In the genomic region with DNA sequence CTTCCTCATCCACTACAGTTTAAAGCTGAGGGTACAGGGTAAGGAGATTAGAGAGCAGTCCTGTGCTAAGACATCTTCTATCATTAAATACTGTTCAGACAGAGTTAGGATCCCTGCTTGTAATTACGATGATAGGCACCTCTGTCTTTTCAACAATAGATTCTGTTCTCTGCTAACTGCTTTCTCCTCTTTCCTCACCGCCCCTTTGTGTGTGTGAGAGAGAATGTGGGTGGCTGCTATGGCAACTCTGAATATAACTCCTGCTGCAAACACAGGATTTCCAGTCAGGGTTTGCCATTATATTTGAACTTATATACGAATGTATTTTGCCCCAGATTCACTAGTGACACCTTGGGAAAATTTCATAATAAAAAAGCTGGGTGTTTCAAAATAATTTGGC, we compare ENCODE assay signal across 20 mouse cellular contexts. TPM values are rescaled to one million over a fixed set of nuclear protein-coding genes. Genes with fewer than 3 reads are reported as not detected.
DNase-seq lines count a peak whose midpoint lies in the region; ATAC-seq lines count a peak whose summit lies in the region.
"Had no signal": no experiment of that assay in that cellular context is flagged by ENCODE, and none has a peak within 500 bp of the region (broad histone marks: within the 10 kb centered on the region; RNA-seq: fewer than 3 reads in every experiment).

No protein-coding gene starts in this region.

- H3K27me3 ChIP-seq in forebrain, embryonic 14.5 days (replicated peaks; ENCODE audit: control insufficient read depth, insufficient read depth, low read length): no peaks in the 10 kb centered on the region
- H3K27me3 ChIP-seq in forebrain, embryonic 11.5 days (ENCODE audit: control insufficient read depth, insufficient read depth, low read length): no peaks in the 10 kb centered on the region
- no peaks in the 10 kb centered on the region for H3K27me3 ChIP-seq in midbrain, embryonic 13.5 days
- no peaks in the 10 kb centered on the region for H3K27me3 ChIP-seq in midbrain, embryonic 10.5 days (ENCODE audit: low read depth, poor library complexity, severe bottlenecking)
- H3K27me3 ChIP-seq: embryonic facial prominence, embryonic 13.5 days had no signal

- no peaks in the 10 kb centered on the region for H3K9me3 ChIP-seq in forebrain, embryonic 14.5 days (replicated peaks; ENCODE audit: control insufficient read depth, low read length)
- H3K9me3 ChIP-seq in forebrain, embryonic 11.5 days (ENCODE audit: control insufficient read depth, low read length): no peaks in the 10 kb centered on the region
- no peaks in the 10 kb centered on the region for H3K9me3 ChIP-seq in midbrain, embryonic 13.5 days
- H3K9me3 ChIP-seq in midbrain, embryonic 10.5 days (replicated peaks): no peaks in the 10 kb centered on the region
- H3K9me3 ChIP-seq: embryonic facial prominence, embryonic 13.5 days had no signal

- 21% methylated on average over 3 of the region's 3 CpGs for WGBS in forebrain, embryonic 14.5 days
- WGBS in forebrain, embryonic 11.5 days: 33% methylated on average over 3 of the region's 3 CpGs
- 23% methylated on average over 3 of the region's 3 CpGs for WGBS in midbrain, embryonic 13.5 days
- WGBS in midbrain, embryonic 10.5 days: 47% methylated on average over 3 of the region's 3 CpGs

- H3K4me2 ChIP-seq in forebrain, embryonic 14.5 days (ENCODE audit: low read length): no peak overlapping the region
- no peak overlapping the region for H3K4me2 ChIP-seq in forebrain, embryonic 11.5 days (ENCODE audit: low read depth, low read length, severe bottlenecking)
- H3K4me2 ChIP-seq in midbrain, embryonic 13.5 days (replicated peaks): no peak overlapping the region
- H3K4me2 ChIP-seq: embryonic facial prominence, embryonic 13.5 days had no signal

- no peaks in the 10 kb centered on the region for H3K4me1 ChIP-seq in forebrain, embryonic 14.5 days (ENCODE audit: control insufficient read depth, insufficient read depth, low read length)
- H3K4me1 ChIP-seq in forebrain, embryonic 11.5 days (replicated peaks; ENCODE audit: control insufficient read depth, insufficient read depth, low read length): peaks cover 3% of the 10 kb centered on the region; the same call in 1 of the 2 replicates
- H3K4me1 ChIP-seq in midbrain, embryonic 13.5 days (replicated peaks): peaks cover 5% of the 10 kb centered on the region; the same call in 1 of the 2 replicates
- H3K4me1 ChIP-seq in midbrain, embryonic 10.5 days: peaks cover 6% of the 10 kb centered on the region
- H3K4me1 ChIP-seq: embryonic facial prominence, embryonic 13.5 days had no signal

- no peak overlapping the region for H3K9ac ChIP-seq in forebrain, embryonic 14.5 days (ENCODE audit: low read length)
- H3K9ac ChIP-seq in forebrain, embryonic 11.5 days (ENCODE audit: low read length): no peak overlapping the region
- H3K9ac ChIP-seq in midbrain, embryonic 13.5 days (replicated peaks): no peak overlapping the region
- H3K9ac ChIP-seq: embryonic facial prominence, embryonic 13.5 days had no signal

- no peak overlapping the region for H3K4me3 ChIP-seq in forebrain, embryonic 14.5 days (ENCODE audit: low read depth, low read length)
- no peak overlapping the region for H3K4me3 ChIP-seq in forebrain, embryonic 11.5 days (ENCODE audit: low read depth, low read length)
- no peak overlapping the region for H3K4me3 ChIP-seq in midbrain, embryonic 13.5 days (replicated peaks)
- no peak overlapping the region for H3K4me3 ChIP-seq in midbrain, embryonic 10.5 days
- H3K4me3 ChIP-seq: embryonic facial prominence, embryonic 13.5 days; heart, adult 2 months had no signal

- peak; percentile 47; the same call in 1 of the 2 replicates for ATAC-seq in forebrain, embryonic 14.5 days
- ATAC-seq in forebrain, embryonic 11.5 days (replicated peaks; ENCODE audit: low FRiP score): no peak; the same call in 1 of the 2 replicates
- 0 out of 2 replicates have a peak, but pooled peaks have one; percentile 30 for ATAC-seq in midbrain, embryonic 13.5 days
- ATAC-seq: intestine, postnatal 0 days had no signal

- DNase-seq in forebrain, embryonic 14.5 days (ENCODE audit: low spot score): peak; percentile 55
- no peak for DNase-seq in forebrain, embryonic 11.5 days (ENCODE audit: low spot score)
- DNase-seq in midbrain, embryonic 10.5 days (ENCODE audit: low spot score): no peak
- DNase-seq in left cerebral cortex, adult 9 months (ENCODE audit: low spot score in 2 of 2): peak; percentile 74
- DNase-seq in right cerebral cortex, postnatal 36 days (ENCODE audit: low spot score in 2 of 2): peak; percentile 11 to 59
- DNase-seq in kidney, adult 18-20 months: no peak
- no peak for DNase-seq in adrenal gland, postnatal 10 days
- DNase-seq: adrenal gland, postnatal 36 days; B cell, adult 2 months; cerebellum, adult 8-10 months; heart, adult 2 months; kidney, postnatal 36 days; lung, adult 2 months; thymus, postnatal 14 days had no signal

- no peaks in the 10 kb centered on the region for H3K36me3 ChIP-seq in forebrain, embryonic 14.5 days (ENCODE audit: control insufficient read depth, insufficient read depth, low read length)
- H3K36me3 ChIP-seq in forebrain, embryonic 11.5 days (ENCODE audit: control insufficient read depth, insufficient read depth, low read length): no peaks in the 10 kb centered on the region
- no peaks in the 10 kb centered on the region for H3K36me3 ChIP-seq in midbrain, embryonic 13.5 days
- no peaks in the 10 kb centered on the region for H3K36me3 ChIP-seq in midbrain, embryonic 10.5 days
- H3K36me3 ChIP-seq: embryonic facial prominence, embryonic 13.5 days; G1E had no signal

- H3K27ac ChIP-seq in forebrain, embryonic 14.5 days (ENCODE audit: low read depth, low read length): no peak overlapping the region; the same call in 1 of the 2 replicates
- no peak overlapping the region for H3K27ac ChIP-seq in forebrain, embryonic 11.5 days (ENCODE audit: low read depth, low read length)
- no peak overlapping the region for H3K27ac ChIP-seq in midbrain, embryonic 13.5 days
- H3K27ac ChIP-seq in midbrain, embryonic 10.5 days (replicated peaks): no peak overlapping the region
- H3K27ac ChIP-seq: embryonic facial prominence, embryonic 13.5 days; heart, adult 2 months had no signal

RNA-seq across cellular contexts. Expression of a gene that starts 54.2 kb away (rescaled TPM):
- polyA plus RNA-seq in forebrain, embryonic 14.5 days (2014; fragmentation: Nextera tagmentation; extraction: Ambion mirVana): 4.4 and 6.7 TPM in 2 replicates
- polyA plus RNA-seq in forebrain, embryonic 11.5 days (2014; fragmentation: Nextera tagmentation; extraction: Ambion mirVana): 0.09 and 0.29 TPM in 2 replicates
- polyA plus RNA-seq in midbrain, embryonic 13.5 days (2015; fragmentation: Nextera tagmentation; extraction: Ambion mirVana): 1.8 and 2.0 TPM in 2 replicates
- polyA plus RNA-seq in midbrain, embryonic 10.5 days (2016; fragmentation: Nextera tagmentation; extraction: Ambion mirVana): 0.10 TPM in 1 of 2 replicates, not detected in the other
- 1 to 10 TPM in 1 of 2 experiments, under 1 TPM in 1; 0.78 to 1.2 TPM for total RNA-seq in adrenal gland, postnatal 10 days (2021)
- total RNA-seq: gastrocnemius, adult 18-20 months; megakaryocyte, adult 5-6 weeks had no signal
- polyA plus RNA-seq: G1E had no signal

Comparison
In these comparisons a context has a peak if more than half of its experiments do, and no peak if none do; other contexts are left out.
1. DNase-seq: peak in forebrain, embryonic 14.5 days (single experiment), left cerebral cortex, adult 9 months (2 of 2) and right cerebral cortex, postnatal 36 days (2 of 2); none in forebrain, embryonic 11.5 days (single experiment), midbrain, embryonic 10.5 days (single experiment), kidney, adult 18-20 months (single experiment) and adrenal gland, postnatal 10 days (single experiment).